Mouse (Mus musculus): ENCODE results near the gene Csnk1g2. TPM values are rescaled to one million over a fixed set of nuclear protein-coding genes. Genes with fewer than 3 reads are reported as not detected.

Gene Csnk1g2
- polyA plus RNA-seq, 1 experiment from 2014 or later, result 192 TPM

- peaks cover 25% of the 10 kb centered on the region for H3K4me1 ChIP-seq
- no peak overlapping the region for H3K9ac ChIP-seq
- no peaks in the 10 kb centered on the region for H3K9me3 ChIP-seq
- no peak for ATAC-seq (ENCODE audit: low FRiP score, low read depth)
- H3K27me3 ChIP-seq (replicated peaks), result no peaks in the 10 kb centered on the region
- no peak overlapping the region for H3K4me2 ChIP-seq (replicated peaks)
- WGBS, result 35% methylated on average over 8 of the region's 8 CpGs
- H3K4me3 ChIP-seq, result no peak overlapping the region
- H3K27ac ChIP-seq, result no peak overlapping the region
- H3K36me3 ChIP-seq, result peaks cover 13% of the 10 kb centered on the region
Observed at GRCm38 (mm10) chr10:80619465-80620244, 3.0 kb upstream of the Csnk1g2 start.

- no peak overlapping the region for H3K4me2 ChIP-seq (replicated peaks)
- ATAC-seq (ENCODE audit: low FRiP score, low read depth), result no peak
- H3K4me3 ChIP-seq, result no peak overlapping the region
- H3K4me1 ChIP-seq, result peaks cover 29% of the 10 kb centered on the region
- no peak overlapping the region for H3K9ac ChIP-seq
- H3K36me3 ChIP-seq, result peaks cover 6% of the 10 kb centered on the region; the same call in 1 of the 2 replicates
- H3K27ac ChIP-seq, result no peak overlapping the region
- H3K9me3 ChIP-seq, result no peaks in the 10 kb centered on the region
- 86% methylated on average over 9 of the region's 9 CpGs for WGBS
- H3K27me3 ChIP-seq (replicated peaks), result no peaks in the 10 kb centered on the region
Observed at GRCm38 (mm10) chr10:80620365-80620764, 2.3 kb upstream of the Csnk1g2 start.

- peak overlapping the region; percentile 36 for H3K9ac ChIP-seq
- H3K36me3 ChIP-seq, result no peaks in the 10 kb centered on the region; the same call in 1 of the 2 replicates
- 0 out of 2 replicates have a peak overlapping the region, but pooled peaks have one; percentile 89 for H3K27ac ChIP-seq
- H3K9me3 ChIP-seq, result no peaks in the 10 kb centered on the region
- H3K4me2 ChIP-seq (replicated peaks), result peak overlapping the region; percentile 98
- H3K4me1 ChIP-seq, result peaks cover 29% of the 10 kb centered on the region
- H3K27me3 ChIP-seq (replicated peaks), result no peaks in the 10 kb centered on the region
- ATAC-seq (ENCODE audit: low FRiP score, low read depth), result no peak
- H3K4me3 ChIP-seq, result peak overlapping the region; percentile 89
- 58% methylated on average over 16 of the region's 16 CpGs for WGBS
Observed at GRCm38 (mm10) chr10:80620796-80621689, 1.6 kb upstream of the Csnk1g2 start.

GRCm38 (mm10) chr10:80621690-80621939, 1.0 kb upstream of the Csnk1g2 start:
- Histone ChIP-seq H3K27ac (0 out of 2 replicates have a peak overlapping the region, but pooled peaks have one; percentile 89), H3K4me1 (peaks cover 29% of the 10 kb centered on the region), H3K9ac (peak overlapping the region; percentile 36), H3K4me3 (peak overlapping the region; percentile 89), H3K4me2 (replicated peaks) (peak overlapping the region; percentile 98), H3K27me3 (replicated peaks) (no peaks in the 10 kb centered on the region), H3K9me3 (no peaks in the 10 kb centered on the region), H3K36me3 (no peaks in the 10 kb centered on the region)
- WGBS, result 2% methylated on average over 9 of the region's 9 CpGs
- no peak for ATAC-seq (ENCODE audit: low FRiP score, low read depth)

- H3K36me3 ChIP-seq, result no peaks in the 10 kb centered on the region
- peak overlapping the region; percentile 98 for H3K4me2 ChIP-seq (replicated peaks)
- H3K9me3 ChIP-seq, result no peaks in the 10 kb centered on the region
- H3K27ac ChIP-seq, result peak overlapping the region; percentile 89
- H3K27me3 ChIP-seq (replicated peaks), result no peaks in the 10 kb centered on the region
- H3K9ac ChIP-seq, result peak overlapping the region; percentile 92
- peak; percentile 96 for ATAC-seq (ENCODE audit: low FRiP score, low read depth)
- WGBS, result under 1% methylated on average over 64 of the region's 64 CpGs
- H3K4me1 ChIP-seq, result peaks cover 29% of the 10 kb centered on the region
- H3K4me3 ChIP-seq, result peak overlapping the region; percentile 89
Observed at GRCm38 (mm10) chr10:80621940-80622660, 538 bp upstream of the Csnk1g2 start.

GRCm38 (mm10) chr10:80623457-80624191, 986 bp downstream of the Csnk1g2 start:
- no peaks in the 10 kb centered on the region; the same call in 1 of the 2 replicates for H3K36me3 ChIP-seq
- no peaks in the 10 kb centered on the region for H3K27me3 ChIP-seq (replicated peaks)
- peak overlapping the region; percentile 70 for H3K27ac ChIP-seq
- no peak for ATAC-seq (ENCODE audit: low FRiP score, low read depth)
- WGBS, result 18% methylated on average over 15 of the region's 15 CpGs
- H3K4me2 ChIP-seq (replicated peaks), result peak overlapping the region; percentile 98
- peak overlapping the region; percentile 89 for H3K4me3 ChIP-seq
- peaks cover 38% of the 10 kb centered on the region for H3K4me1 ChIP-seq
- H3K9me3 ChIP-seq, result no peaks in the 10 kb centered on the region
- peak overlapping the region; percentile 92 for H3K9ac ChIP-seq

- Histone ChIP-seq H3K4me1 (peaks cover 42% of the 10 kb centered on the region), H3K9ac (no peak overlapping the region), H3K36me3 (no peaks in the 10 kb centered on the region; the same call in 1 of the 2 replicates), H3K9me3 (no peaks in the 10 kb centered on the region), H3K27me3 (replicated peaks) (no peaks in the 10 kb centered on the region), H3K27ac (no peak overlapping the region), H3K4me3 (no peak overlapping the region), H3K4me2 (replicated peaks) (no peak overlapping the region)
- WGBS, result 95% methylated on average over 4 of the region's 4 CpGs
- no peak for ATAC-seq (ENCODE audit: low FRiP score, low read depth)
Observed at GRCm38 (mm10) chr10:80625764-80626163, 3.1 kb downstream of the Csnk1g2 start.

GRCm38 (mm10) chr10:80627685-80628084, 5.0 kb downstream of the Csnk1g2 start:
- Histone ChIP-seq H3K9me3 (no peaks in the 10 kb centered on the region), H3K27me3 (replicated peaks) (no peaks in the 10 kb centered on the region), H3K36me3 (no peaks in the 10 kb centered on the region; the same call in 1 of the 2 replicates), H3K9ac (no peak overlapping the region), H3K4me1 (peaks cover 34% of the 10 kb centered on the region), H3K4me2 (replicated peaks) (no peak overlapping the region), H3K4me3 (no peak overlapping the region), H3K27ac (no peak overlapping the region)
- ATAC-seq (ENCODE audit: low FRiP score, low read depth), result no peak
- WGBS, result 51% methylated on average over 2 of the region's 2 CpGs

GRCm38 (mm10) chr10:80628925-80629324, 6.3 kb downstream of the Csnk1g2 start:
- Histone ChIP-seq H3K27me3 (replicated peaks) (no peaks in the 10 kb centered on the region), H3K4me2 (replicated peaks) (no peak overlapping the region), H3K9ac (no peak overlapping the region), H3K4me1 (peaks cover 24% of the 10 kb centered on the region), H3K27ac (no peak overlapping the region), H3K36me3 (peaks cover 1% of the 10 kb centered on the region), H3K4me3 (no peak overlapping the region), H3K9me3 (no peaks in the 10 kb centered on the region)
- no peak for ATAC-seq (ENCODE audit: low FRiP score, low read depth)
- WGBS, result 85% methylated on average over 9 of the region's 9 CpGs

GRCm38 (mm10) chr10:80635345-80635744, 12.7 kb downstream of the Csnk1g2 start:
- H3K4me2 ChIP-seq (replicated peaks), result no peak overlapping the region
- no peak overlapping the region for H3K27ac ChIP-seq
- H3K9ac ChIP-seq, result no peak overlapping the region
- no peaks in the 10 kb centered on the region for H3K9me3 ChIP-seq
- WGBS, result 93% methylated on average over 6 of the region's 6 CpGs
- no peaks in the 10 kb centered on the region for H3K27me3 ChIP-seq (replicated peaks)
- H3K4me1 ChIP-seq, result no peaks in the 10 kb centered on the region
- peaks cover 65% of the 10 kb centered on the region for H3K36me3 ChIP-seq
- H3K4me3 ChIP-seq, result no peak overlapping the region
- no peak for ATAC-seq (ENCODE audit: low FRiP score, low read depth)

- no peak for ATAC-seq (ENCODE audit: low FRiP score, low read depth)
- Histone ChIP-seq H3K36me3 (peaks cover 69% of the 10 kb centered on the region), H3K9ac (no peak overlapping the region), H3K27me3 (replicated peaks) (no peaks in the 10 kb centered on the region), H3K9me3 (no peaks in the 10 kb centered on the region), H3K27ac (no peak overlapping the region), H3K4me3 (no peak overlapping the region), H3K4me2 (replicated peaks) (no peak overlapping the region), H3K4me1 (peaks cover 4% of the 10 kb centered on the region; the same call in 1 of the 2 replicates)
- 94% methylated on average over 10 of the region's 10 CpGs for WGBS
Observed at GRCm38 (mm10) chr10:80646936-80647335, 24.3 kb downstream of the Csnk1g2 start.
